Mouse (Mus musculus) erythroblast, embryonic 14.5 days (primary cell): ENCODE data around the gene Nrros.
"Not testable (repeated sequence)": the region's sequence is repeated elsewhere in the genome, so short reads cannot be mapped to it uniquely, and the experiment has no call there.

ENCODE experiments used
- GATA1 ChIP-seq: IDR thresholded peaks from 2 replicates; pipeline ENCODE4 v1.6.1; 2012; ENCODE audit warnings: low read length, inconsistent platforms, mixed read lengths
- TAL1 ChIP-seq: IDR thresholded peaks from 3 replicates; pipeline ENCODE4 v1.6.1; 2012; ENCODE audit warnings: low read length, inconsistent platforms, mixed read lengths

GRCm38 (mm10) chr16:32097757-32098156 is 67.6 kb downstream of the Nrros start:
- not testable (repeated sequence) for TF ChIP-seq GATA1, TAL1
